Mouse (Mus musculus): ENCODE results near the gene 1700020N01Rik. TPM values are rescaled to one million over a fixed set of nuclear protein-coding genes. Genes with fewer than 3 reads are reported as not detected.

Gene 1700020N01Rik
- not detected for total RNA-seq (2021)
- long read RNA-seq, experiment 1, partial matches to known transcripts: 0 of 2 reads
- long read RNA-seq, experiment 1, other reads (novel, unspliced or antisense): 2 of 2 reads
- long read RNA-seq, experiment 2: 0 reads

GRCm38 (mm10) chr10:21592896-21593380 is at the start of gene 1700020N01Rik:
1700020N01Rik (plus strand) TSS chr10:21593145.
- no peak for DNase-seq
- intact Hi-C loops (cut with DNase I): loop anchor here (10.0 kb wide), 1 partner anchor 208 kb away; no protein-coding TSS in a partner anchor

DNA sequence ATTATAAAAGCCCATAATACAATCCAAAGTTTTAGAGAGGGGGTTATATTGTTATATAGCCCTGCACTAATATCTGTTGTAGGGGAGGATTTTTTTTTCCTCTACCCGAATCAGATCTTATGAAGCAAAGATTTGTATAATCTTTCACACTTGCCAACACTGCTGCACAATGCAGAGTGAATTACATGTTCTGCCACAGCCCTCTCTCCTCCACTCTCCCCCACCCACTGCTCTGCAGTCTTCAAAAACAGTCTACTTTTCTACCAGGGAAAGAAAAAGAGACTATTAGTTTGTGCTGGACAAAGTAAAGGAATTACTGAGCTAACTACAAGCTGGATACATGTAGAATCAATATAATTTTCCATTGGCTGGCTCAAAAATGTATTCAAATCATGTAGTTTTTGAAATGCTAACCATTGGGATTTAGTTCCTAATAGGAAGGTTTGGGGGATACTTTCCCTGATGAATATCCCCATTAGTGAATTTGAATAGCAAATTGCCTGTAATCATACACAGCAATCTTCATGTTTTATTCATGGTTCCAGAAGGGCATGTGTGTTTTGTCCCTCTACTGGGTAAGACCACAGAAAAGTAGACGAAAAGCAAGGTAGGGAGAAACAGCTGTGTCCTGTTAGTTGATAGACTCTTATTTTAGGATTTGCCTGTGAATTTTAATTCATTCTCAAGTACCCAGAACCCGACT is 49.2 kb upstream of the 1700020N01Rik start:
- DNase-seq: no peak
- intact Hi-C loops (cut with DNase I): no loop called here

DNA sequence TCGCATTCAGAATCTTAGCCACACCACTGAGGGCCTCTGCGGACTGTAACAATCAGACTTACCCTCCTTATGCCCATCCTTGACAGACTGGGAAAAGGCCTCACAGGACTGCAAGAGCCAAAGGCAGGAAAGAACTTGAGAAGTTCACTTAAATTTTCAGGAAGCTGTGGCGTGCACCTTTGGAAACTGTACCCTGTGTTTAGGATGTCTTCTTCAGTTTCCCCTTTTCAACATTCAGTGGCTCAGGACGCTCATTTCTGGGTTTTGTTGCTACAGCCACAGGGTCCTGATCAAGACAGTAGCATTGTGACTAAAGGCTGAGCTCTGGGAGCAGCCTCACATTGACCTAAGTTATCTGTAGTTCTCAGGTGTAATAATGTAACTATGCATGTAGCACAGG is 48.2 kb upstream of the 1700020N01Rik start:
- intact Hi-C loops (cut with DNase I): no loop called here
- no peak for DNase-seq

DNA sequence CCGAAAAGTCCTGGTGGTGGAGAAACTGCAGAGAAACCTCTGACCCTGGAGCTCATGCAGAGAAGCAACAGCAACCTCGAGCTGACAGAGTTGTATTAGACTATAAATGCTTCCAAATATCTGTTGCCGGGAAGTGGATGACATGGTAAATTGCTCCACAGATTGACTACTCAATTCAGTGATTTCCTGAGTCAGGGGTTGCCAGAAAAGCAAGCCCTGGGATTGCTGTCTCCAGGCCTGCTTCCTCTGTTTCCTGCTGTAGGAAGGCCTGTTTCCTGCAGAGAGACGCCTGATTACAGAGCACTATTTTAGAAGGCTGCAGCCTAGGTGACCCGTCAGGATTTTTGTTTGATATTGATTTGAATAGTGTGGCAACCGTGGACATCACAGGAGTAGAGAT is 47.5 kb upstream of the 1700020N01Rik start:
- no peak for DNase-seq
- intact Hi-C loops (cut with DNase I): no loop called here

GRCm38 (mm10) chr10:21548871-21549505 is 44.0 kb upstream of the 1700020N01Rik start:
- intact Hi-C loops (cut with DNase I): no loop called here
- DNase-seq: no peak

- intact Hi-C loops (cut with DNase I): no loop called here
- no peak for DNase-seq
Measured at GRCm38 (mm10) chr10:21552967-21553682, 39.8 kb upstream of the 1700020N01Rik start.

GRCm38 (mm10) chr10:21553683-21554035 is 39.3 kb upstream of the 1700020N01Rik start:
- intact Hi-C loops (cut with DNase I): no loop called here
- DNase-seq: no peak

DNA sequence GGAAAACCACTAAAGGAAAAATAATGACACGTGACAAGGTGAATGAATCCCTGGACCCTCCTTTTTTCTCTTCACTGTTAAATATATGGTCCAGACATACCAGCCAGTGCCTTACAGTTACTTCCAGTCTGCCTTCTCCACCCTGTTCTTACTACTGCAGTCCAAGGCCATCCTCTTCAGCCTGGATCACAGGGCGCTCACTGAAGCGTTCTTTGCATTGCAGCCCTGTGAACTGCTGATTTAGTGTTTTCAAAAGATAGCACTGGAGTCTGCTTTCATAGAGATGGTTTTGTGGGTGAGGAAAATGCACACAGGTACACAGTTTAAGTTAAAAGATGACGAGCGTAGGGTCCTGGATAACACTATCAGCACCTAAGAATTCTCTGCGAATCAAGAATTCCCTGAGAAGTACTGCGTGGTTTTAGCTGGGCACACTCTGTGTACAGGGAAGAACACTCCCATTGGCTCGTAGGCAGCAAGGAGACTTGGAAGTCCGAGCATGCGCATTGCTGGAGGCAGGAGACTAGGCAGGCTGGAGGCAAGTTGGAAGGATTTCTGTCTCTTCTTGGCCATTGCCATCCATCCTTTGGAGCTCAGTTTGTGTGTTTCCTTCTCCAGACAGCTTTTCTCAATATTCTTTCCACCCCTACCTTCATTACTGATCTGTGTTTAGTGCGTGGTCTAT is 37.9 kb upstream of the 1700020N01Rik start:
- DNase-seq: no peak

DNA sequence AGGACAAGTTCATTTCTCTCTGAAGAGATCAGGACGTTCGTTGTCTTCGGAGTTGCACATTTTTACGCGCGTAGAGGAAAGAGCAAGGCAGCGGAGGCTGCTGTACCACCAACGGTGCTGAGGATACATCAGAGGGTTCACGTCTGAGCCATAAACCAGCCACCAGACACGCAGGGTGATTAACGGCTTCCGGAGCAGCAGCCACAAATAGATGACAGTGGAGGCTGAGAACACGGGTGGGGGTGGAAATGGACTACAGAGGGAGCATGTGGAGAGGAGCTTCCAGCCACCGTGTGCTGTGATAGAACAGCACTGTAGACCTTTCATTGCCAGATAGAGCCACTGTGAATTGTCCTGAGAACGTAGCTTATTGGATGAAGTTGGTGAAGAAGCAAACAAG is 33.2 kb upstream of the 1700020N01Rik start:
- no peak for DNase-seq
- intact Hi-C loops (cut with DNase I): no loop called here

More for the DNA sequence above, 37.9 kb upstream of the 1700020N01Rik start:
- intact Hi-C loops (cut with DNase I): no loop called here

DNA sequence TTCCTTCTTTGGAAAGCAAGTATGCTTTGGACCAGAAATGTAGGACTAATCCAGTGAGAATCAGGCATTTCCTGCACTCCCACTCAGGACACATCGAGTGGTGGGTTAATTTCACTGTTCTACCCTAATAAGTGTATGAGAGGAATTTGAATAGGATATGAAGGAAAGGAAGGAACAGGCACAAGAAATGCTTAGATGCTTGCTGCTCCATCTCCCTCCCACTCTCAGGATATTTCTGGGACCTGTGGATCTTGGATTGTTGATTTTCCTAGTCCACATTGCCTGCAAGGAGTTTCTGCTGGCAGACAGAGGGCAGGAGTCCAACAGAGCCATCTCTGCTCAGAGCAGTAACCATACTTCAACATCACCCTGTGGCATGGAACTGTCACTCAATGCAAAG is 31.8 kb upstream of the 1700020N01Rik start:
- no peak for DNase-seq

GRCm38 (mm10) chr10:21563446-21563845 is 29.5 kb upstream of the 1700020N01Rik start:
- intact Hi-C loops (cut with DNase I): no loop called here
- DNase-seq: no peak

More for the DNA sequence above, 31.8 kb upstream of the 1700020N01Rik start:
- intact Hi-C loops (cut with DNase I): no loop called here

GRCm38 (mm10) chr10:21564189-21564588 is 28.8 kb upstream of the 1700020N01Rik start:
- intact Hi-C loops (cut with DNase I): no loop called here
- no peak for DNase-seq

DNA sequence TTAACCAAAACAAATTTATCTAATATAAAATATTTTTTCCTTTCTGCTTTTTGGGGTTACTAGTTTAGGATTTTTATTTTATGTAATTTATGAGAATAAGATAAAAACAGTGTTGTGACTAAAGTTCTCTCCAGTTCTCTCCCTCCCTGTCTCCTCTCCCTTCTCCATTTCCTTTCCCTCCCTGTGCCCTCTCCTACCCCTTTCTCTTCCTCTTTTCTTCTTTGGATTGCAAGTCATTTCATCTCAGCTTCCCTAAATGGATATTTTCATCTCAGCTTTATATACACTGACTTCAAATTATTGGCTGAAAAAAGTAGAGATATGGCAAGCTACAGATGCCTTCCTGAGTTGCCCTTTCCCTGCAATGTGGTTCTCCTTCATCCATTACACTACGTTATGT is 26.9 kb upstream of the 1700020N01Rik start:
- no peak for DNase-seq
- intact Hi-C loops (cut with DNase I): no loop called here

DNA sequence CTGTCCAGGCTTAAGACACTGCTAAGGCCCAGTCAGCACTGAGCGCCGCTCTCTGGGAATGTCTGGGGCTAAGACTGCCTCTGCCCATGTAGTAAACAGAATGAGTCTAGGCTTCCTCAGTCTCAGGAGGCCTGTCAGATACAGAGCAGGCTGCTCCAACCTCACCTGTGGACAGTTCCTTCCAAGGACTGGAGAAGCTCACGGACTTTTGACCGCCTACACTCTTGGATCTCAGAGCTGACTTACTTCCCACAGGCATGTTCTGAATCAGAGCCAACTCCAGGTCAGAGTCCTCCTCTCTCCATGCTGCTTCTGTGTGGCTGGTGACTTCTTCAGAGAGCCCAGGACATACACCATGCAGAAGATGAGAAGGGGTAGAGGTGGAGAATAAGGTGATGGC is 21.3 kb upstream of the 1700020N01Rik start:
- intact Hi-C loops (cut with DNase I): no loop called here
- DNase-seq: no peak

- intact Hi-C loops (cut with DNase I): no loop called here
- DNase-seq: no peak
Measured at GRCm38 (mm10) chr10:21573713-21574112, 19.2 kb upstream of the 1700020N01Rik start.

- DNase-seq: no peak
- intact Hi-C loops (cut with DNase I): no loop called here
Measured at GRCm38 (mm10) chr10:21575806-21576378, 17.1 kb upstream of the 1700020N01Rik start.

DNA sequence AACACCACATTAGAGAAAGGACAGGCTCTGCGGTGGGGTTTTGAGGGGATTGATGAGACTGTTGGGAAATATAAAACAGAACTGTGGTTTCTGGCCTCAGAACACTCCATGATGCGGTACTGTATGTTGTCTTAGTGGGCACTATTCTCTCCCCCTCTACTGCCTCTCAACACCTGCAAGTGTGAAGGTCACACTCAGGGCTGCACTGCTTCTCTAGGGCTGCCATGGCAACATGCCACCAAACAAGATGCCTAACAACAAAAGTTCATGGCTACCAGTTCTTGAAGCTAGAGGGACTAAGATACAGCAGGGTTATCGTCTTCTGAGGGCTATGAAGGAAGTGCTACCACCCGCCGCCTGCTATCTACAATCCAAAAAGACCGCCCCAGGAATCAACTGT is 15.1 kb upstream of the 1700020N01Rik start:
- intact Hi-C loops (cut with DNase I): no loop called here
- DNase-seq: no peak

DNA sequence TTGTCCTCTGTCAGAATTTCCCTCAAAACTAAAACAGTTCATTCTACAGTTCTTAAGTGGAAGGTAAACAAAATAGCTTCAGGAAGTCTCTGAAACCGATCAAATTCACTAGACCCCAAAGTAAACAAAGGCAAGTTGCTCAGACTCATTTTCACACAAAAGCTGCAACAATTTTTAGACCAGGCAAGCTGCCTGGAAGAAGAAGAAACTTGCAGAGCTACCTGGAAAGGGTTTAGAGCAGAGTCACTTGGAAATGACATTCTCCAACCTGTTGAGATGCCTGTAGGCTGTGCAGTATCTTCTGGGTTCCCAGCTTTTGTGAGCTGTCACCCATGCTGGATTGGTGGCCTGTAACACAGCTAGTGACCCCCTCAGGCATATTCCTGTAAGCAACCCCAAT is 11.4 kb upstream of the 1700020N01Rik start:
- no peak for DNase-seq
- intact Hi-C loops (cut with DNase I): no loop called here

DNA sequence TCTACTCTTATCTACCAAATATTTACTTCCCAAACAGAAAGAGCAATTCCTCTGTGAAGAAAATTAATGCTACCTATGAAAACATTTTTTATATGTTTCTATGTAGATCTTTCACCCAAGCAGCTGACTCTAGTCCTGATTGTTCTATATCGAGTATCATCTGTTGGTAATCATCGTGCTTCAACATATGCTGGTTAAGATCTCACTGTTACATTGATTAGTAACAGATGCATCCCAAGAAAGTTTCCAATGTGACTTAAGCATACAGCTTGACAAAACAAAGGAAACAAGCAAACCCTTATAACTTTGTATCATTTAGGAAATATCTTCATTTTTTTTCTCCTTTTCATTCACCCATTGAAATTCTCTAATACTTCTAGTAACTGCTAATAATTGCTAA is 5.9 kb upstream of the 1700020N01Rik start:
- intact Hi-C loops (cut with DNase I): no loop called here
- DNase-seq: no peak

Data from gastrocnemius, postnatal 36 days (tissue).